Mouse (Mus musculus) right cerebral cortex, postnatal 4 days (tissue): Measurements from ENCODE around the gene Fbxw28.
"Not testable (repeated sequence)": the region's sequence is repeated elsewhere in the genome, so short reads cannot be mapped to it uniquely, and the experiment has no call there.

Experiments used
- DNase-seq: peaks from one replicate; pipeline ENCODE4 v3.0.0-alpha.2; 2022

Gene Fbxw28

DNA sequence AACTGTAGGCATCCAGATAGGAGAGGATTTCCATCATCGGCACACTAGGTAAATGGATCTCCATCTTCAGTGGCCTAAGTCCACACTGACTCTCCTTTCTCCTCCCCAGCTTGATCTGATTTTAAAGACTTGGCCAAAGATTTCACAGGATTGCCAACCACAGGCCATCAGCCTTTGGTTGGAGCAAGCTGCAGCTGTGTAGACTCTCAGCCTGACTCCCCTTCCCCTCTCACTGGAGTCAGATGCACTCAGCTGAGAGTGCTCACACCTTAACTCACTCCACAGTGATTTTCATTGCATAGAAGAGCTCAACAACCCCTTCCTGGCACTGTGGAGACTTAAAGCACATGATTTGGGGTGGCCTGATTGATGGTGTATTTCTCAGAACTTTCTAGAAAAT, at the start of gene Fbxw28:
Gene Fbxw28, minus strand, starts transcription at position 101 of the 400 bp plus-strand sequence.
- DNase-seq, result not testable (repeated sequence)

DNA sequence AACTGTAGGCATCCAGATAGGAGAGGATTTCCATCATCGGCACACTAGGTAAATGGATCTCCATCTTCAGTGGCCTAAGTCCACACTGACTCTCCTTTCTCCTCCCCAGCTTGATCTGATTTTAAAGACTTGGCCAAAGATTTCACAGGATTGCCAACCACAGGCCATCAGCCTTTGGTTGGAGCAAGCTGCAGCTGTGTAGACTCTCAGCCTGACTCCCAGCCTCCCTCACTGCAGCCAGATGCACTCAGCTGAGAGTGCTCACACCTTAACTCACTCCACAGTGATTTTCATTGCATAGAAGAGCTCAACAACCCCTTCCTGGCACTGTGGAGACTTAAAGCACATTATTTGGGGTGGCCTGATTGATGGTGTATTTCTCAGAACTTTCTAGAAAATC, 51.9 kb downstream of the Fbxw28 start, which contains the start of gene Fbxw14:
Gene Fbxw14, minus strand, starts transcription at position 101 of the 400 bp plus-strand sequence.
- DNase-seq, result not testable (repeated sequence)
